Mouse (Mus musculus): ENCODE data around the gene Cd180. TPM values are rescaled to one million over a fixed set of nuclear protein-coding genes. Genes with fewer than 3 reads are reported as not detected.
"Not testable (repeated sequence)": the region's sequence is repeated elsewhere in the genome, so short reads cannot be mapped to it uniquely, and the experiment has no call there.

Gene Cd180
- polyA plus RNA-seq, 1 experiment: 258 TPM

DNA sequence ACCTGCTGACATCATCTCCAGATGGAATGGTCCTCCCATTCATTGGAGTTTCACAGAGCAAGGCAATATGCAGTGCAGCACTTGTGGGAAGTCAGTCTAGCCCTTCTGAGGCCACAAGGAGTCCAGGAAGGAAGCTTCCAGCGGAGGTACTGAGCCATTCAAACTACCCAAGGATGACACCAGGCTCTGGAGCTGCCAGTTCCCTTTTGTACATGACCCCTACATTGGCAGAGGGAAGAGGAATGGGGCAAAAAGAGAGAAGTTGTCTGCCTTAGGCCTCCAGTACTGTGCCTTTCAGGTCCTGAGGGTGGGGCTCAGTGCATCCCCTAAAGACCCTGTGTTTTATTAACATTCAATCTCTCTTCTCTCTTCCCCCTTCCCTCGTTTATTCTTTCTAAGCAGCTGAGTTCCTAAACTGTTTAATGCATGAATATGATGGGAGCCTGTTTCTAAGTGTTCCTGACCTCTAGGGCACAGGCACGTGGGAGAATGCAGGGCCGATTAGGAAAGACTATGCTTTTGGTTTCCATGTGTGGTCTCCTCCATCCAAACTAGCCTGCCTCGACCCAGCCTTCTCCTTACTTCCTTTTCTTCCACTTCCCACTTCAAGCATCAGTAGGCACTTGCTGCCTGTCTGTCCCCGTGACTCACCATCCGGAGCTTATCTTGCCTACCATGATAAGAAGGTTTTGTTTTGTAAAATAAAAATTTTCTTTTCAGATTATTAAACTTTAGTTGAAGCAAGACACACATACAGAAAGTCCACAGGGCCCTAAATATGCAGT, 2.0 kb downstream of the Cd180 start:
- Histone ChIP-seq H3K4me1 (ENCODE audit: control insufficient read depth, insufficient read depth, low read length) (peaks cover 47% of the 10 kb centered on the region), H3K27ac (ENCODE audit: insufficient read depth, low read depth, low read length) (peak overlapping the region; percentile 99), H3K4me3 (ENCODE audit: insufficient read depth, low read length) (peak overlapping the region; percentile 86)
- no peak for TF ChIP-seq CTCF (IDR thresholded peaks at IDR 0.05; ENCODE audit: low read depth, low read length)
- TF ChIP-seq POLR2A (IDR thresholded peaks at IDR 0.05; ENCODE audit: borderline replicate concordance, low read depth, low read length): no peak

DNA sequence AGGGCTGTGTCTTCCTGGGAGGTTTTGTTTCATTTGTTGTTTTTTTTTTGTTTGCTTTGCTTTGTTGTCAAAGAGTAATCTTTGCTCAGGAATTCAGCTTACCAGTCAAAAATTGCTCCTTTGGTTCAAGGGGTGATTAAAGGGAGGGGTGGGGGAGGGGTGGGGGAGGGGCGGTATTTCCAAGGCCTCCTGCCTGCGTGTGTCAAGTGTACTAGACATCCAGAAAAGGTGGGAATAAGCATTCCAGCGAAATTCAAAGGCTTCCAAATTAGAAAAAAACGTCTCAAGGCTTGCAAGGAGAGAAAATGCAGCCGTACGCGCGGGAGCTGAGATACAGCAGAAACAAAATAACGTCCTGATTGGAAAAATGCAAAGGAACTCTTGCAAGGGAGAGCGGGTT, 5.0 kb downstream of the Cd180 start:
- Histone ChIP-seq H3K4me1 (ENCODE audit: control insufficient read depth, insufficient read depth, low read length) (peaks cover 34% of the 10 kb centered on the region), H3K4me3 (ENCODE audit: insufficient read depth, low read length) (peak overlapping the region; percentile 54), H3K27ac (ENCODE audit: insufficient read depth, low read depth, low read length) (peak overlapping the region; percentile 92)
- no peak for TF ChIP-seq CTCF (IDR thresholded peaks at IDR 0.05; ENCODE audit: low read depth, low read length)
- no peak for TF ChIP-seq POLR2A (IDR thresholded peaks at IDR 0.05; ENCODE audit: borderline replicate concordance, low read depth, low read length)

DNA sequence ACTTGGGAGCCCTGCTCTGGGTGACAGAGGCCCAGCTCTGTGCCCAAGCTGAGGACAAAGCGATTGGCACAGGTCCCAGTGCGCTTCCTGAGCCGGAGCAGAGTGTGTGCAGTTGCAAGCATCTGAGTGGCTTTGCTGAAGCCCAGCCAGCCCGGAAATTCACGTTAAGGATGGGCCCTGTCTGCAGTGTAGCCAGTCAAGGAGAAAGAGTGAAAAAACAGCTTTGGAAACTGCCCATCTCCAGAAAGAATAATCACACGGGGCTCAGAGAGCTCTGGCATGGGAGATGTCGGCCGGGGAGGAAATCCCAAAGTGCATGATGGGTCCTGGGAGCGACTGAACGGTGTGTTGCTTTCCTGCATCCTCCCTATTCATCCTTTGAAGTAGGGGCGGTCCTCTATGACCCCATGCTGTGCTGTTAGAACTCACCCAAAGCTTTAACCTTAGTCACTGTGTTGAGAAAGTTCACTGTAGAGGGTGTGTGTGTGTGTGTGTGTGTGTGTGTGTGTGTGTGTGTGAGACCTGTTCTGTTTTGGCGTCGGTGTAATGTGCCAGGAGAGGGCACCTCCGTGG, 5.5 kb downstream of the Cd180 start:
- no peak for TF ChIP-seq CTCF (IDR thresholded peaks at IDR 0.05; ENCODE audit: low read depth, low read length)
- TF ChIP-seq POLR2A (IDR thresholded peaks at IDR 0.05; ENCODE audit: borderline replicate concordance, low read depth, low read length): no peak
- Histone ChIP-seq H3K27ac (ENCODE audit: insufficient read depth, low read depth, low read length) (peak overlapping the region; percentile 92), H3K4me1 (ENCODE audit: control insufficient read depth, insufficient read depth, low read length) (peaks cover 34% of the 10 kb centered on the region), H3K4me3 (ENCODE audit: insufficient read depth, low read length) (peak overlapping the region; percentile 54)

DNA sequence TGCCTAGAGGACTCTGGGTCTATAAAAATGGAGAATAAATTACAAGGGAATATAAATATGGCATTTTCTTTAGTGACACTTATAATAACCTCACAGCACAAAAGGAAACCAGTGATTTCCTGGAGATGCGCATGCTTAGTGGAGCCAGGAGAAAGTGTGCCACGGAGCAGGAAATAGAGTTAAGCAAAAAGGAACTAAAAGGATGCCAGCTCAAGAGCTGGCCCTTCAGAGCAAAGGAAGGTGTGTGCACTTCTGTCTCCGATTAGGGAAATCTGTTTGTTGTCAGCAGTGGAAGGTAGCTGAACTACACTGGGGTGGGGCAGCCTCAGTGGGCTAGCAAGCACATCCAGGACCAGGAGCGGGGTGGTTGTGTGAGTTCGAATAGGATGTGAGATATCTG, 6.8 kb downstream of the Cd180 start:
- Histone ChIP-seq H3K4me1 (ENCODE audit: control insufficient read depth, insufficient read depth, low read length) (peaks cover 34% of the 10 kb centered on the region), H3K27ac (ENCODE audit: insufficient read depth, low read depth, low read length) (peak overlapping the region; percentile 92), H3K4me3 (ENCODE audit: insufficient read depth, low read length) (peak overlapping the region; percentile 54)
- no peak for TF ChIP-seq CTCF (IDR thresholded peaks at IDR 0.05; ENCODE audit: low read depth, low read length)
- no peak for TF ChIP-seq POLR2A (IDR thresholded peaks at IDR 0.05; ENCODE audit: borderline replicate concordance, low read depth, low read length)

GRCm38 (mm10) chr13:102700744-102701143, 7.4 kb downstream of the Cd180 start:
- Histone ChIP-seq H3K27ac (ENCODE audit: insufficient read depth, low read depth, low read length) (peak overlapping the region; percentile 92), H3K4me3 (ENCODE audit: insufficient read depth, low read length) (peak overlapping the region; percentile 27; the same call in 1 of the 2 replicates), H3K4me1 (ENCODE audit: control insufficient read depth, insufficient read depth, low read length) (peaks cover 35% of the 10 kb centered on the region)
- TF ChIP-seq CTCF (IDR thresholded peaks at IDR 0.05; ENCODE audit: low read depth, low read length): no peak
- TF ChIP-seq POLR2A (IDR thresholded peaks at IDR 0.05; ENCODE audit: borderline replicate concordance, low read depth, low read length): no peak

DNA sequence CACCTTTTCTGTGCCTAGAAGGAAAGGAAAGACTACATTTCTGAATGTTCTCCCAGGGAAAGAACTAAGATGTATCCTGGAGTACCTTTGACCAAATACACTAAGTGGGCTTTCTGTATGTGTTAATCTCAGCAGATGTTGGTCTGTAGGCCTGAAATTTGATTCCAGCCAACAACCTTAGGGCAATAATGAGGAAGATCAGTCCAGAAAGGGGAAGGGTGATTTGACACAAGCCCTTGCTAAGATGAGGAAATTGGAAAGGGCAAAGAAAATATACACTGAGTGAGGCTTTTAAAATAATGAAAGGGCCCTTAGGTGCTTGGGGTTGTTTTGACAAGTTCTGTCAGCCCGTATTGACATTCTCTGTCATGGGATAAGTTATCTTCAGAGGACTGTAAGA, 23.6 kb downstream of the Cd180 start:
- TF ChIP-seq CTCF (IDR thresholded peaks at IDR 0.05; ENCODE audit: low read depth, low read length): no peak
- TF ChIP-seq POLR2A (IDR thresholded peaks at IDR 0.05; ENCODE audit: borderline replicate concordance, low read depth, low read length): no peak
- Histone ChIP-seq H3K4me1 (ENCODE audit: control insufficient read depth, insufficient read depth, low read length) (peaks cover 24% of the 10 kb centered on the region), H3K4me3 (ENCODE audit: insufficient read depth, low read length) (no peak overlapping the region), H3K27ac (ENCODE audit: insufficient read depth, low read depth, low read length) (peak overlapping the region; percentile 59)

DNA sequence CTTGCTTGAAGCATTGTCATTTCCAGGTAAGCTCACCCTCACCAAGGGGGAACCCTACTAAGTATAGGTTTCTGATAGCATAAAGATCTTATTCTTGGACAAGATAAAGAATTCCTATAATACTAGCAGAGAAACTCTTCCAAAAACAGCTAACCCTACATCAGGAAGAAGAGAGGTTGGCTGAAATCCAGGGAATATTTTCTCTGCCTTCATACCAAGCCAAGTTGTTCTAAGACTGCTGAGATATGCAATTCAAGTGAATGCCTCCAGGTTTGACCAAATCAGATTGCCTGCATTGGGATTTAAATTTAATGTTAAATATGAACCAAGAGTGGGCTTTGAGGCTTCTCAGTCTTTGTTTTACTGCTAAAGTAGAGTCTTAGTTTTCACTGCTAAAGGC, 32.1 kb downstream of the Cd180 start:
- Histone ChIP-seq H3K4me1 (ENCODE audit: control insufficient read depth, insufficient read depth, low read length) (peaks cover 26% of the 10 kb centered on the region), H3K4me3 (ENCODE audit: insufficient read depth, low read length) (no peak overlapping the region), H3K27ac (ENCODE audit: insufficient read depth, low read depth, low read length) (no peak overlapping the region)
- no peak for TF ChIP-seq POLR2A (IDR thresholded peaks at IDR 0.05; ENCODE audit: borderline replicate concordance, low read depth, low read length)
- TF ChIP-seq CTCF (IDR thresholded peaks at IDR 0.05; ENCODE audit: low read depth, low read length): no peak

DNA sequence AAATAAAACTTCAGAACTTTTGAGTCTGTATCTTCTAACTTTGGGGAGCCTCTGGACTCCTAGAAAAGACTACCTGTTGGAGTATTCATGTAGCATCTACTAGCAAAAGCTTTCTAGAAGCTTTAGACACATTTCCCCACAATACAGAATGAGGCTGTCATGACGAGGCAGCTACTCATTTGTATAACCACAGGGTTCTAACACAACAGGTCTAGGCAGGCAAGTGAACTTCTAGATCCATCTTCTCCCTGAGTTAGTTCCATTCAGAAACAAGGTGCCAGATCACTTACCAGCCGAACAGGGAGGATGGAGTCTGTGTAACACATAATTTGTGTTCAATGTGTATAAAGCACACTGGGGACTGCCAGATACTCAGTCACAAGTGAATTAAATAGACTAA, 32.5 kb downstream of the Cd180 start:
- H3K4me3 ChIP-seq (ENCODE audit: insufficient read depth, low read length): no peak overlapping the region
- H3K27ac ChIP-seq (ENCODE audit: insufficient read depth, low read depth, low read length): no peak overlapping the region
- TF ChIP-seq POLR2A (IDR thresholded peaks at IDR 0.05; ENCODE audit: borderline replicate concordance, low read depth, low read length) (no peak), CTCF (IDR thresholded peaks at IDR 0.05; ENCODE audit: low read depth, low read length) (no peak)
- peaks cover 28% of the 10 kb centered on the region for H3K4me1 ChIP-seq (ENCODE audit: control insufficient read depth, insufficient read depth, low read length)

GRCm38 (mm10) chr13:102726876-102727275, 33.5 kb downstream of the Cd180 start:
- TF ChIP-seq POLR2A (IDR thresholded peaks at IDR 0.05; ENCODE audit: borderline replicate concordance, low read depth, low read length) (no peak), CTCF (IDR thresholded peaks at IDR 0.05; ENCODE audit: low read depth, low read length) (no peak)
- H3K27ac ChIP-seq (ENCODE audit: insufficient read depth, low read depth, low read length): no peak overlapping the region
- H3K4me3 ChIP-seq (ENCODE audit: insufficient read depth, low read length): no peak overlapping the region
- H3K4me1 ChIP-seq (ENCODE audit: control insufficient read depth, insufficient read depth, low read length): peaks cover 28% of the 10 kb centered on the region

GRCm38 (mm10) chr13:102728035-102728434, 34.7 kb downstream of the Cd180 start:
- H3K4me3 ChIP-seq (ENCODE audit: insufficient read depth, low read length): no peak overlapping the region
- H3K27ac ChIP-seq (ENCODE audit: insufficient read depth, low read depth, low read length): no peak overlapping the region
- peaks cover 28% of the 10 kb centered on the region for H3K4me1 ChIP-seq (ENCODE audit: control insufficient read depth, insufficient read depth, low read length)
- TF ChIP-seq CTCF (IDR thresholded peaks at IDR 0.05; ENCODE audit: low read depth, low read length) (no peak), POLR2A (IDR thresholded peaks at IDR 0.05; ENCODE audit: borderline replicate concordance, low read depth, low read length) (no peak)

GRCm38 (mm10) chr13:102728951-102729350, 35.6 kb downstream of the Cd180 start:
- H3K27ac ChIP-seq (ENCODE audit: insufficient read depth, low read depth, low read length); H3K4me3 ChIP-seq (ENCODE audit: insufficient read depth, low read length): not testable (repeated sequence)
- peaks cover 27% of the 10 kb centered on the region for H3K4me1 ChIP-seq (ENCODE audit: control insufficient read depth, insufficient read depth, low read length)
